Mouse (Mus musculus) CH12.LX (cell line): Measurements from ENCODE around the gene Acvrl1. TPM values are rescaled to one million over a fixed set of nuclear protein-coding genes. Genes with fewer than 3 reads are reported as not detected.

Source experiments
- DNase-seq: peaks from one replicate; pipeline ENCODE4 v3.0.0-alpha.2; 2013; ENCODE audit errors: extremely low read depth
- H3K27ac ChIP-seq: 2 replicates; pipeline ENCODE4 v1.5.1; 2012; ENCODE audit warnings: low read depth, mild to moderate bottlenecking, control low read depth, moderate library complexity; ENCODE audit not compliant: insufficient read depth
- H3K27me3 ChIP-seq: replicated peaks from 2 replicates; pipeline ENCODE3; 2012; ENCODE audit warnings: inconsistent platforms
- H3K36me3 ChIP-seq, 2 experiments: replicated peaks in 1 of 2; 2 replicates each; pipeline versions ENCODE3 to v1.6.1; 2012; ENCODE audit warnings: inconsistent platforms in 1 of 2, low read length in 1 of 2, mild to moderate bottlenecking in 1 of 2, mixed read lengths in 1 of 2, moderate library complexity in 1 of 2; ENCODE audit not compliant: control insufficient read depth in 1 of 2, insufficient read depth in 1 of 2
- H3K4me1 ChIP-seq, 2 experiments: 2 replicates each; pipeline ENCODE4 v1.6.1; 2012; ENCODE audit warnings: inconsistent platforms in 1 of 2, moderate library complexity in 1 of 2; ENCODE audit not compliant: insufficient read depth in 2 of 2, control insufficient read depth in 1 of 2
- H3K4me2 ChIP-seq: 2 replicates; pipeline ENCODE4 v1.6.1; 2012; ENCODE audit warnings: low read depth, mild to moderate bottlenecking, control low read depth; ENCODE audit not compliant: poor library complexity, insufficient read depth, severe bottlenecking
- H3K4me3 ChIP-seq, 3 experiments: fragments of 150-350 bp in 1 of 3; sonication (generic) in 1 of 3; replicated peaks in 1 of 3; 2 replicates each; pipeline versions ENCODE3 to v1.5.1; 2011 to 2012; ENCODE audit warnings: low read depth in 2 of 3, low read length in 2 of 3, mild to moderate bottlenecking in 2 of 3, moderate library complexity in 2 of 3, control low read depth in 1 of 3, improper control_type of control experiment in 1 of 3, inconsistent platforms in 1 of 3, mixed read lengths in 1 of 3; ENCODE audit not compliant: poor library complexity in 1 of 3
- H3K79me2 ChIP-seq: replicated peaks from 2 replicates; pipeline ENCODE4 v1.6.1; 2012; ENCODE audit warnings: mild to moderate bottlenecking, moderate library complexity; ENCODE audit not compliant: control insufficient read depth, poor library complexity, insufficient read depth, severe bottlenecking; ENCODE audit errors: extremely low read depth
- H3K9ac ChIP-seq: 2 replicates; pipeline ENCODE4 v1.6.1; 2012; ENCODE audit warnings: low read depth, mild to moderate bottlenecking, control low read depth, moderate library complexity; ENCODE audit not compliant: insufficient read depth
- H3K9me3 ChIP-seq: replicated peaks from 2 replicates; pipeline ENCODE3; 2012; ENCODE audit warnings: low read length, inconsistent platforms, mixed read lengths
- BHLHE40 ChIP-seq: IDR thresholded peaks from 2 replicates; pipeline ENCODE4 v1.6.1; 2011; ENCODE audit warnings: mild to moderate bottlenecking, low read depth, low read length, improper control_type of control experiment
- CHD2 ChIP-seq: IDR thresholded peaks from 2 replicates; pipeline ENCODE4 v1.6.1; 2011; ENCODE audit warnings: low read length, improper control_type of control experiment
- ELF1 ChIP-seq: IDR thresholded peaks from 2 replicates; pipeline ENCODE4 v1.6.1; 2014; ENCODE audit warnings: low read depth, mild to moderate bottlenecking, inconsistent platforms, low read length, improper control_type of control experiment
- EP300 ChIP-seq: IDR thresholded peaks from 2 replicates; pipeline ENCODE4 v1.6.1; 2011; ENCODE audit warnings: low read length, improper control_type of control experiment
- JUN ChIP-seq: IDR thresholded peaks from 2 replicates; pipeline ENCODE4 v1.6.1; 2011; ENCODE audit warnings: low read depth, mild to moderate bottlenecking, low read length, improper control_type of control experiment, moderate library complexity; ENCODE audit not compliant: insufficient read depth
- JUND ChIP-seq: conservative IDR thresholded peaks from 2 replicates; pipeline ENCODE4 v1.6.1; 2011; ENCODE audit warnings: low read depth, low read length, improper control_type of control experiment
- KAT2A ChIP-seq: IDR thresholded peaks from 2 replicates; pipeline ENCODE4 v1.6.1; 2012; ENCODE audit warnings: low read length, improper control_type of control experiment, inconsistent platforms; ENCODE audit not compliant: insufficient replicate concordance
- MAFK ChIP-seq: IDR thresholded peaks from 2 replicates; pipeline ENCODE4 v1.6.1; 2011; ENCODE audit warnings: low read length, improper control_type of control experiment; ENCODE audit not compliant: insufficient replicate concordance
- POLR2AphosphoS2 ChIP-seq: IDR thresholded peaks from 2 replicates; pipeline ENCODE4 v1.6.1; 2011; ENCODE audit warnings: low read depth, low read length, improper control_type of control experiment
- RAD21 ChIP-seq: IDR thresholded peaks from 2 replicates; pipeline ENCODE4 v1.6.1; 2011; ENCODE audit warnings: low read depth, mild to moderate bottlenecking, low read length, improper control_type of control experiment, moderate library complexity
- TCF12 ChIP-seq: IDR thresholded peaks from 2 replicates; pipeline ENCODE4 v1.6.1; 2014; ENCODE audit warnings: low read depth, mild to moderate bottlenecking, inconsistent platforms, low read length, improper control_type of control experiment
- USF1 ChIP-seq: IDR thresholded peaks from 2 replicates; pipeline ENCODE4 v1.6.1; 2014; ENCODE audit warnings: low read depth, mild to moderate bottlenecking, inconsistent platforms, low read length, improper control_type of control experiment
- ZNF384 ChIP-seq: IDR thresholded peaks from 2 replicates; pipeline ENCODE4 v1.6.1; 2012; ENCODE audit warnings: low read depth, low read length, improper control_type of control experiment, inconsistent platforms
- dilution Hi-C: fragments of 300-500 bp; cut with MboI; formaldehyde crosslinking; loops from 2 replicates; pipeline ENCODE4 v1.14.3; 2020; ENCODE audit warnings: low sequenced_read_pairs; ENCODE audit not compliant: extremely low pct_unique_long_range_greater_than_20kb, extremely low pct_ligation_motif_present
- in situ Hi-C: fragments of 300-500 bp; cut with MboI; formaldehyde crosslinking; loops from 3 replicates; pipeline ENCODE4 v1.14.3; 2019; ENCODE audit warnings: low sequenced_read_pairs, low pct_ligation_motif_present, low pct_unique_long_range_greater_than_20kb, mixed read lengths
- polyA plus RNA-seq: library from polyadenylated mRNA; unstranded; fragments of >175 nt; gene quantifications from 2 replicates; pipeline ENCODE4 v1.2.1, GENCODE M21; 2012; ENCODE audit warnings: low read depth; ENCODE audit not compliant: insufficient read length
- total RNA-seq, 2 experiments: library from RNA; depleted of rRNA; stranded (reverse); fragments of 300-350 nt in 1 of 2; fragments of >200 nt in 1 of 2; gene quantifications; 2 replicates each; pipeline ENCODE4 v1.2.3; 2012 to 2014

Acvrl1 gene
- total and polyA plus RNA-seq, 3 experiments, result 4.0 to 9.5 (median 5.2) TPM

GRCm38 (mm10) chr15:101132761-101133160, 4.4 kb downstream of the Acvrl1 start:
- H3K4me1 ChIP-seq, result peaks cover 12 to 51% of the 10 kb centered on the region in 2 experiments
- no peak overlapping the region for H3K27ac ChIP-seq
- in situ Hi-C loops, result no loop called here
- H3K79me2 ChIP-seq, result no peaks in the 10 kb centered on the region
- dilution Hi-C loops, result no loop called here
- peaks cover 0 to 14% of the 10 kb centered on the region in 2 experiments for H3K36me3 ChIP-seq
- H3K9me3 ChIP-seq, result no peaks in the 10 kb centered on the region
- no peak overlapping the region for H3K9ac ChIP-seq
- DNase-seq, result no peak
- no peak overlapping the region for H3K4me3 ChIP-seq
- H3K27me3 ChIP-seq, result peaks cover 22% of the 10 kb centered on the region
- H3K4me2 ChIP-seq, result no peak overlapping the region
- TF ChIP-seq USF1 (no peak), POLR2AphosphoS2 (no peak), CHD2 (no peak), KAT2A (no peak), EP300 (no peak), JUND (no peak), RAD21 (no peak), MAFK (no peak)

GRCm38 (mm10) chr15:101133993-101134704, 5.8 kb downstream of the Acvrl1 start:
- Histone ChIP-seq H3K79me2 (no peaks in the 10 kb centered on the region), H3K27me3 (peaks cover 9% of the 10 kb centered on the region), H3K9ac (no peak overlapping the region), H3K4me1 (peaks cover 18 to 65% of the 10 kb centered on the region in 2 experiments), H3K9me3 (no peaks in the 10 kb centered on the region), H3K4me2 (no peak overlapping the region), H3K27ac (no peak overlapping the region), H3K4me3 (peak overlapping the region in 2 of 3 experiments; percentile 48 to 67), H3K36me3 (peaks cover 0 to 16% of the 10 kb centered on the region in 2 experiments)
- peak; percentile 81 for DNase-seq
- in situ Hi-C loops, result no loop called here
- TF ChIP-seq MAFK, result no peak
- TF ChIP-seq BHLHE40, result peak; percentile 40; the same call in 1 of the 2 replicates
- TF ChIP-seq TCF12, result 0 out of 2 replicates have a peak, but pooled peaks have one; percentile 26
- TF ChIP-seq JUND, result no peak
- TF ChIP-seq ELF1, result peak; percentile 17; the same call in 1 of the 2 replicates
- no peak for TF ChIP-seq RAD21
- TF ChIP-seq ZNF384, result peak; percentile 45; the same call in 1 of the 2 replicates
- no peak for TF ChIP-seq JUN
- dilution Hi-C loops, result no loop called here
